Mouse (Mus musculus) CH12.LX (cell line): ENCODE results near the gene Eid1.

Source experiments
- BHLHE40 ChIP-seq: IDR thresholded peaks from 2 replicates; pipeline ENCODE4 v1.6.1; 2011; ENCODE audit warnings: mild to moderate bottlenecking, low read depth, low read length, improper control_type of control experiment
- CHD2 ChIP-seq: IDR thresholded peaks from 2 replicates; pipeline ENCODE4 v1.6.1; 2011; ENCODE audit warnings: low read length, improper control_type of control experiment
- CTCF ChIP-seq, 2 experiments: IDR thresholded peaks in 1 of 2; conservative IDR thresholded peaks in 1 of 2; 2 replicates each; pipeline ENCODE4 v1.5.1; 2011 to 2012; ENCODE audit warnings: low read depth in 2 of 2, low read length in 2 of 2, improper control_type of control experiment in 1 of 2, inconsistent platforms in 1 of 2, mild to moderate bottlenecking in 1 of 2, moderate library complexity in 1 of 2
- ETS1 ChIP-seq: conservative IDR thresholded peaks from 2 replicates; pipeline ENCODE4 v1.6.1; 2012; ENCODE audit warnings: low read depth, mild to moderate bottlenecking, inconsistent platforms, low read length, improper control_type of control experiment, moderate library complexity
- HCFC1 ChIP-seq: IDR thresholded peaks from 2 replicates; pipeline ENCODE4 v1.6.1; 2012; ENCODE audit warnings: low read depth, mild to moderate bottlenecking, inconsistent platforms, low read length, improper control_type of control experiment
- MAFK ChIP-seq: IDR thresholded peaks from 2 replicates; pipeline ENCODE4 v1.6.1; 2011; ENCODE audit warnings: low read length, improper control_type of control experiment; ENCODE audit not compliant: insufficient replicate concordance
- MXI1 ChIP-seq: IDR thresholded peaks from 2 replicates; pipeline ENCODE4 v1.6.1; 2011; ENCODE audit warnings: mild to moderate bottlenecking, low read depth, low read length, improper control_type of control experiment
- NELFE ChIP-seq: IDR thresholded peaks from 2 replicates; pipeline ENCODE4 v1.6.1; 2011; ENCODE audit warnings: low read depth, low read length, improper control_type of control experiment
- POLR2A ChIP-seq: IDR thresholded peaks from 2 replicates; pipeline ENCODE4 v1.6.1; 2011; ENCODE audit warnings: low read depth, mild to moderate bottlenecking, improper control_type of control experiment, low read length
- POLR2AphosphoS2 ChIP-seq: IDR thresholded peaks from 2 replicates; pipeline ENCODE4 v1.6.1; 2011; ENCODE audit warnings: low read depth, low read length, improper control_type of control experiment
- TBP ChIP-seq: conservative IDR thresholded peaks from 2 replicates; pipeline ENCODE4 v1.6.1; 2011; ENCODE audit warnings: low read depth, low read length, improper control_type of control experiment
- ZC3H11A ChIP-seq: IDR thresholded peaks from 2 replicates; pipeline ENCODE4 v1.6.1; 2012; ENCODE audit warnings: low read depth, mild to moderate bottlenecking, inconsistent platforms, low read length, improper control_type of control experiment
- ZNF384 ChIP-seq: IDR thresholded peaks from 2 replicates; pipeline ENCODE4 v1.6.1; 2012; ENCODE audit warnings: low read depth, low read length, improper control_type of control experiment, inconsistent platforms

DNA sequence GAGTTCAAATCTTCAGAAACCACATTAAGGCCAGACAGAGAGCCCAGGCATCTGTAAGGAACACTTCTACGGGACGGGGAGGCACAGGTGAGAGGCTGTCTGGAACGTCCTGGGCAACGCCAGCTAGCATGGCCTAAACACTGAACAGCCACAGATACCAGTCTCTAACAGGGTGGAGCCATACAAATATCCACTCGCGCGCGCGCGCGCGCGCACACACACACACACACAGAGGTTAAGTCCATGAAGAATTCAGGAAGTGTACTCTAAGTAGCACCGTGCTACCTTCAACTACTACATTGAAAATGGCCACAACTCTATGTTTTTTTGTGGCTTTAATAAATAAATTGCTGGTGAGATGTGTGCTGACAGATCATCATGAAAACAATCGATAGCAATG lies 49.7 kb upstream of the Eid1 start:
- no peak for TF ChIP-seq HCFC1
- TF ChIP-seq CTCF (conservative IDR thresholded peaks at IDR 0.05 in 1 of 2, IDR thresholded peaks at IDR 0.05 in 1 of 2; ENCODE audit: low read depth in 2 of 2, low read length in 2 of 2) = no peak
- TF ChIP-seq CHD2 = no peak
- TF ChIP-seq POLR2A = no peak
- TF ChIP-seq ZC3H11A = no peak
- TF ChIP-seq MAFK = no peak
- no peak for TF ChIP-seq TBP
- TF ChIP-seq MXI1 = no peak
- no peak for TF ChIP-seq BHLHE40
- TF ChIP-seq NELFE = no peak
- no peak for TF ChIP-seq POLR2AphosphoS2
- no peak for TF ChIP-seq ZNF384
- no peak for TF ChIP-seq ETS1
